Mouse (Mus musculus) G1E (cell line): ENCODE results near the gene Soat2. TPM values are rescaled to one million over a fixed set of nuclear protein-coding genes. Genes with fewer than 3 reads are reported as not detected.

ENCODE experiments used
- ATAC-seq: 2 replicates; pipeline ENCODE4 v1.8.0; 2016; ENCODE audit warnings: mild to moderate bottlenecking; ENCODE audit not compliant: insufficient number of reproducible peaks, poor library complexity, low FRiP score, severe bottlenecking; ENCODE audit errors: extremely low read depth
- DNase-seq: peaks from one replicate; pipeline ENCODE4 v3.0.0; 2012; ENCODE audit warnings: low spot score
- H3K27me3 ChIP-seq: 2 replicates; pipeline ENCODE4 v1.6.1; 2012; ENCODE audit warnings: mild to moderate bottlenecking, low read length, inconsistent platforms; ENCODE audit not compliant: insufficient read depth
- H3K36me3 ChIP-seq: replicated peaks from 2 replicates; pipeline ENCODE3; 2012; ENCODE audit warnings: mild to moderate bottlenecking, inconsistent platforms
- H3K4me1 ChIP-seq: 2 replicates; pipeline ENCODE4 v1.6.1; 2012; ENCODE audit warnings: low read depth, low read length, inconsistent platforms, mixed read lengths; ENCODE audit not compliant: insufficient read depth
- H3K4me3 ChIP-seq: 2 replicates; pipeline ENCODE4 v1.5.1; 2012; ENCODE audit warnings: low read depth, mild to moderate bottlenecking, inconsistent platforms, low read length, moderate library complexity, mixed read lengths
- H3K9me3 ChIP-seq: replicated peaks from 2 replicates; pipeline ENCODE4 v1.6.1; 2012; ENCODE audit warnings: inconsistent platforms
- CTCF ChIP-seq: IDR thresholded peaks from 2 replicates; pipeline ENCODE4 v1.5.1; 2012; ENCODE audit warnings: low read depth, low read length, inconsistent platforms, mixed read lengths
- GATA1 ChIP-seq: IDR thresholded peaks from 2 replicates; pipeline ENCODE4 v1.6.1; 2012; ENCODE audit warnings: borderline replicate concordance, low read length, inconsistent platforms, mixed read lengths
- GATA2 ChIP-seq: IDR thresholded peaks from 2 replicates; pipeline ENCODE4 v1.6.1; 2012; ENCODE audit warnings: low read depth, low read length, inconsistent platforms, borderline replicate concordance
- POLR2AphosphoS5 ChIP-seq: IDR thresholded peaks from 2 replicates; pipeline ENCODE4 v1.6.1; 2012; ENCODE audit warnings: low read depth, low read length, inconsistent platforms; ENCODE audit not compliant: insufficient replicate concordance
- TAL1 ChIP-seq: conservative IDR thresholded peaks from 2 replicates; pipeline ENCODE4 v1.6.1; 2012; ENCODE audit warnings: low read depth, low read length, inconsistent platforms, mixed read lengths
- polyA plus RNA-seq: library from polyadenylated mRNA; stranded (reverse); fragments of >175 nt; gene quantifications from 2 replicates; pipeline ENCODE4 v1.2.3, GENCODE M21; 2012
- total RNA-seq, 2 experiments: library from RNA; stranded (forward) in 1 of 2; stranded (reverse) in 1 of 2; fragments of 200-1000 nt in 1 of 2; fragments of >200 nt in 1 of 2; fragmentation: Nextera tagmentation in 1 of 2; gene quantifications; 2 replicates each; pipeline ENCODE4 v1.2.3; 2014 to 2017

Soat2 gene
- total and polyA plus RNA-seq, 3 experiments: 1.1 to 7.4 (median 3.3) TPM

DNA sequence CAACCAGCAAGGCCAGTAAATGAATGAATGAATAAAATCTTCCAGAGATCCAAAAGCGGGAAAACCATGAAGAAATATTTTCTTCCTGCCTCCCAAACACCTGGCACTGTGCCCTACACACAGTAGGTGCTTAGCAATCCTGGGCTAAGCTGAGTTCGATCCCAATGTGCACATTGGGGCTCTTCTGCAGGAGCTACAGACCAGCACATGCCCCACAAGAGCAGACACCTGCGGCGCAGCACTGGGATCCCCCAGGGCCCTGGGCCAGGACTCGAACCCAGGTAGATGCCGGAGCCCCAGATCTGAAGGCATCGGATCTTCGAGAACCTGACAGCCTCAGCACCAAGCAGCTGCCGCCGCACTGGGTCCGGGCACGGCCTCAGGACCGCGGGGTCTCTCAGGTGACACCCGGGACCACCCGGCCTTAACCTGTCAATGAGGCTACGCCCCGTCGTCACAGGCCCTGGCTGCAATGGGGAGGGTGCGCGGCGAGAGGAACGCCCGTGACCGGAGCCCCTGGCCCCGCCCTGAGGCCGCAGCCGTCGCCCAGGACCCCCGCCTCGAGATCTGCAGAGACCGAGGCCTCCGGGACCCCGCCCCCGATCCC lies 14.7 kb upstream of the Soat2 start:
- no peaks in the 10 kb centered on the region; the same call in 1 of the 2 replicates for H3K27me3 ChIP-seq
- peaks cover 32% of the 10 kb centered on the region for H3K36me3 ChIP-seq
- ATAC-seq (no peak), DNase-seq (no peak)
- H3K4me1 ChIP-seq: peaks cover 37% of the 10 kb centered on the region
- H3K9me3 ChIP-seq: no peaks in the 10 kb centered on the region
- peak overlapping the region; percentile 91 for H3K4me3 ChIP-seq
- TF ChIP-seq GATA1: no peak
- TF ChIP-seq GATA2: no peak
- TF ChIP-seq TAL1: no peak
- TF ChIP-seq POLR2AphosphoS5: no peak
- TF ChIP-seq CTCF: no peak

DNA sequence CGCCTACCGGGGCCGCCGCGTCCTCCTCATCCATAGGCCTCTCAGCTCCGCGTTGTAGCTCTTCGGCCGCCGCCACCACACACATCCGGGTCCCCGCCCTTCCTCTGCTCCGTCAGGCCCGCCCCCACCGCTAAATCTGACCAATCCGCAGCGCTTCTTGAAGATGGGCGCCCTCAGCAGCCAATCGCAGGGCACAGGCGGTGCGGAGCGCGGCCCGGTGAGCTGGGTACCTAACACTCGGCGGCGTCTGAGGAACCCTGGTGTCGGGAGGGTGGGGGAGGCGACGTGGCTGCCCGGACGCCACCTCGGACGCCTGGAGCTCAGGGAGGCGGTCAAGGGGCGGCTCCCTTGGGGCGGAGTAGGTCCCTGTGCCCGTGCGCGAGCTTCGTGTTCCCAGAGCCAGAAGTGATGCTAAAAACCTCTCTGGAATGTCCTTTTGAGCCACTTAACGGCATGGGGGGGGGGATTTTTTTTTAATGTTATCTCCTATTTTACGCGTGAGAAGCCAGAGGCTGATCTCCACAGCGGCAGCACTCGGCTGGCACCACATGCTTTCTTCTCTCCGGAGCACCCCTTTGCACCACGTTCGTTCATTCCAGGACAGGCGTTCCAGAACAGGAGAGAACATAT lies 14.1 kb upstream of the Soat2 start, which contains the start of gene Spryd3:
TSS of gene Spryd3 (minus strand) at position 106 of the 630 bp plus-strand sequence.
- TF ChIP-seq TAL1: no peak
- no peak for TF ChIP-seq CTCF
- no peak for TF ChIP-seq GATA2
- no peak for TF ChIP-seq GATA1
- no peak for TF ChIP-seq POLR2AphosphoS5
- H3K9me3 ChIP-seq: no peaks in the 10 kb centered on the region
- peaks cover under 1% of the 10 kb centered on the region; the same call in 1 of the 2 replicates for H3K27me3 ChIP-seq
- ATAC-seq (peak; percentile 99), DNase-seq (peak; percentile 100)
- peak within 1 kb of the TSS; percentile 91 for H3K4me3 ChIP-seq
- H3K36me3 ChIP-seq: peaks cover 25% of the 10 kb centered on the region
- peaks cover 37% of the 10 kb centered on the region for H3K4me1 ChIP-seq

DNA sequence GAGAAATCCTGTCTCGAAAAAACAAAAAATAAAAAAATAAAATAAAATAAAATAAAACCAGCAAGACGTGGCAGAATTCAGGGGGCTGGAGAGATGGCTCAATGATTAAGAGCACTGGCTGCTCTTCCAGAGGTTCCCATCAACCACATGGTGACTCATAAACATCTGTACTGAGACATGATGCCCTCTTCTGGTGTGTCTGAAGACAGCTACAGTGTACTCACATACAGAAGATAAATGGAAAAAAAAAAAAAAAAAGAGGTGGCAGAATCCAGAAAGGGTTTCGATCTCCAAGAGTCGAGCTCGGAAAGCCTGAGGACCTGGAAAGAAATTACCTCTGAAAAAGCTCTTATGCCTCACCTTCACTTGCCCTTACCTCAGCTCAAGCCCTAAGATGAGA lies 9.2 kb upstream of the Soat2 start:
- DNase-seq: no peak
- TF ChIP-seq GATA2: no peak
- TF ChIP-seq TAL1: no peak
- TF ChIP-seq GATA1: no peak
- no peak for TF ChIP-seq CTCF
- TF ChIP-seq POLR2AphosphoS5: no peak
- Histone ChIP-seq H3K27me3 (peaks cover 48% of the 10 kb centered on the region), H3K4me3 (no peak overlapping the region), H3K9me3 (no peaks in the 10 kb centered on the region), H3K4me1 (peaks cover 45% of the 10 kb centered on the region), H3K36me3 (no peaks in the 10 kb centered on the region)
- no peak for ATAC-seq

DNA sequence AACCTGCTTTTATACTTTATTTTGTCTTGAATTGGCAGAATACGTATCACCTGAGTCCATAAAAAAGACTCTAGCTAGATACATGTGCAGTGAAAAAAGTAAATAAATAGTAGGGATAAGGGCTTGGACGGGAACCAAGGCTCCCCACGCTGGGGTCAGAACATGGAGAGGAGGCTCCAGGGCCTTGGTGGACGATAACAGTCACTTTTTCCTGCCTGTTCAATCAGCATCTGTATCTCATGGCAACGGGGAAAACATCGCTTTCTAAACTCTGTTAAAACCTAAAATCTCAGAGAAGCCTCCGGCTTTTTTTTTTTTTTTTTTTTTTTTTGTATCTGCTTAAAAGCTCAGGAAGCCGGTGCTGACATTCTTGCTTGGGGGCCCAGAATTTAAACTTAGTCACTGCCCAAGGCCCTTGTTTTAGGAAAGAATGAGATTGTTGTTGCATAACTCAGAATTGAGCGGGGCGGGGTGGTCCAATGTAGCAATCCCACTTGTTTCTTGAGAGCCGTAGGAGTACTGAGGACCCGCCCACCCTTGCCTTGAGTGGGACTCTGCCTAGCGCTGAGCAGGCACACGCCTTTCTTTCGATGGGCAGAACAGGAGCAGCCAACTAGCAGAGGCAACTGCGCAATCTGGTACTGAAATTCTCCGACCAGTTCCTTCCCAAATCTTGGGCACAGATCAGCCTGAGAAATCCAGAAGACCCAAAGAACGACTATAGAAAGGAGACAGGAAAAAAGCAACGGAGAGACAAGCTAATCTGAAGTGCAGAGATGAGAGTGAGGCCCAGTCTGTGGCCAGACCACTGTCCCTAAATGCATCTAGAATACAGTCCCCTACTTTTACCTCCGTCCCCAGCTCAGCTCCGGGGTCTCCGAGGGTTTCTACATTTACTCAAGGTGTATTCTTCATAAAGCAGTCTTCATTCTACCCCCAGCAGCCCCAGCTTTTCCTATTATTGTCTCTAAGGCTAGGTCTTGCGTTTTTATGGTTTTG lies 7.1 kb upstream of the Soat2 start:
- Histone ChIP-seq H3K27me3 (peaks cover 51% of the 10 kb centered on the region), H3K36me3 (no peaks in the 10 kb centered on the region), H3K4me1 (peaks cover 49% of the 10 kb centered on the region), H3K9me3 (no peaks in the 10 kb centered on the region), H3K4me3 (no peak overlapping the region)
- DNase-seq (no peak), ATAC-seq (no peak)
- TF ChIP-seq GATA1 (no peak), CTCF (no peak), TAL1 (no peak), POLR2AphosphoS5 (no peak), GATA2 (no peak)

DNA sequence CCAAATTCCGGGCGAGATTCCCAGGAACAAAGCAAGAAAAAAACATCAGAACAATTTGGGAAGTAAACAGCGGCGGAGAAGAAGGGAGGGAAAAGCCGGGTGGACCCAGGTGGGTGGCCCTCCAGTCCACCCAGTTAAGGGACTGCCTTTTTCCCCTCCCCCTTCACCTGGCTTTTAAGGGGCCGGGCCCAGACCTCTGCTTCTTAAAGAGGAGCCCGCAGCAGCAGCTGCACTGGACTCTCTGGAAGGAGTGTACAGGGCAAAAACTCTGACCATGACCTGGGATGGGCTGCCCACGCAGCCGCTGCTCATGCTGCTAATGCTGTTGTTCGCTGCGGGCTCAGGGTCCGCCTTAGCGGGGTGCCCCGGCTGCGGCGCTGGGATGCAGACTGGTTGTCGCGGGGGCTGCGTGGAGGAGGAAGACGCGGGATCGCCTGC lies 6.0 kb upstream of the Soat2 start, which contains the start of gene Igfbp6:
TSS of gene Igfbp6 (plus strand) at position 89 of the 438 bp plus-strand sequence.
- DNase-seq: no peak
- Histone ChIP-seq H3K4me1 (peaks cover 47% of the 10 kb centered on the region), H3K27me3 (peaks cover 51% of the 10 kb centered on the region), H3K36me3 (no peaks in the 10 kb centered on the region), H3K9me3 (no peaks in the 10 kb centered on the region), H3K4me3 (no peak within 1 kb of the TSS)
- no peak for ATAC-seq
- TF ChIP-seq TAL1 (no peak), CTCF (no peak), GATA1 (no peak), GATA2 (no peak), POLR2AphosphoS5 (no peak)

DNA sequence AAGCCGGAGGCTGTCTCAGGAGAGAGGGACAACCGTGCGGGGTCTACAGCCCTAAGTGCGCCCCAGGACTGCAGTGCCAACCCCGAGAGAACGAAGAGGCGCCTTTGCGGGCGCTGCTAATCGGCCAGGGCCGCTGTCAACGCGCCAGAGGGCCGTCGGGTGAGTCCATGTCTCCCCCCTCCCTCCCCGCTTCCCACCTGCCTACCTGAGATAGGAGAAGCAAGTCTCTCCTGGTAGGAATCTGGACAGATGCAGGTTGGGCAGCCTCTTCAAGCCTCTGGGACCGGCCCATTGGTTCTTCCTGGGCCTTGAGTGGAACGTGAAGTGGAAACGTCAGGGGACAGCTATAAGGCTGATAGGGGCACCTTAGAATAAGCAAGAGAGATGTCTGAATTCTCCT lies 5.6 kb upstream of the Soat2 start:
- H3K4me1 ChIP-seq: peaks cover 49% of the 10 kb centered on the region
- ATAC-seq: no peak
- TF ChIP-seq GATA2 (no peak), TAL1 (no peak), POLR2AphosphoS5 (no peak), CTCF (no peak), GATA1 (no peak)
- H3K27me3 ChIP-seq: peaks cover 51% of the 10 kb centered on the region
- no peak overlapping the region for H3K4me3 ChIP-seq
- no peaks in the 10 kb centered on the region for H3K36me3 ChIP-seq
- no peaks in the 10 kb centered on the region for H3K9me3 ChIP-seq
- no peak for DNase-seq
